Mouse (Mus musculus): ENCODE measurements around the gene Lsm14a. TPM values are rescaled to one million over a fixed set of nuclear protein-coding genes. Genes with fewer than 3 reads are reported as not detected.
A peak's percentile ranks its signal among the peaks of the same experiment; 100 is the strongest.

The Lsm14a gene
- polyA plus RNA-seq, 1 experiment from 2014 or later, result 59.3 TPM

DNA sequence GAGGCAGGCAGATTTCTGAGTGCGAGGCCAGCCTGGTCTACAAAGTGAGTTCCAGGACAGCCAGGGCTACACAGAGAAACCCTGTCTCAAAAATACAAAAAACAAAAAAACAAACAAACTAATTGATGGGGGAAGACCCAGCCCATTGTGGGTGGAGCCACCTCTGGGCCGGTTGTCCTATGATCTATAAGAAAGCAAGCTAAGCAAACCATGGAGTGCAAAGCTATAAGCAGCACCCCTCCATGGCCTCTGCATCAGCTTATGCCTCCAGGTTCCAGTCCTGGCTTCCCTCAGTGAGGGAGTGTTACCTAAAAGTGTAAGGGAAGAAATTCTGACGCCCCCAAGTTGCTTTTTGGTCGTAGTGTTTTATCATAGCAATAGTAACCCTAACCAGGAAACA, 1.4 kb downstream of the Lsm14a start:
- H3K4me2 ChIP-seq, result no peak overlapping the region
- no peaks in the 10 kb centered on the region for H3K36me3 ChIP-seq (replicated peaks)
- no peak for ATAC-seq (replicated peaks)
- H3K27me3 ChIP-seq (replicated peaks), result no peaks in the 10 kb centered on the region
- 77% methylated on average over 4 of the region's 4 CpGs for WGBS
- no peak overlapping the region for H3K4me3 ChIP-seq
- H3K27ac ChIP-seq, result no peak overlapping the region
- no peak overlapping the region for H3K9ac ChIP-seq
- H3K4me1 ChIP-seq, result peaks cover 30% of the 10 kb centered on the region
- no peaks in the 10 kb centered on the region for H3K9me3 ChIP-seq

DNA sequence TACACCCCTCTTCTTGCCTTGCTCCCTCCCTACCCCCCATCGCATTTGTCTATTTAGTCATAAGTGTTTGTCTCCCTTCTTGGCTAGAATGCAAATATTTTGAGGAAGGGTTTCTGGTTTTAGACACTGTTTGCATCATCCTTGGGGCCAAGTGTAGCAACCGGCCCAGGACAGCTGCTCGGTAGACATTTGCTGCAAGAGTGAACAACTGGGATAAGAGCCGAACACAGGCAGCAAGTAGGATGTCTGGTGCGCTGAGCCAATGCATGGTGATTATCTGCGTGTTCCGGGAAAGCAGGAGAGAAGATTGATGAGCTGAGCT, 2.3 kb downstream of the Lsm14a start:
- H3K4me1 ChIP-seq, result peaks cover 36% of the 10 kb centered on the region
- peak overlapping the region; percentile 95 for H3K4me2 ChIP-seq
- H3K27ac ChIP-seq, result no peak overlapping the region
- peak overlapping the region; percentile 83; the same call in 1 of the 2 replicates for H3K9ac ChIP-seq
- no peaks in the 10 kb centered on the region for H3K27me3 ChIP-seq (replicated peaks)
- no peaks in the 10 kb centered on the region for H3K36me3 ChIP-seq (replicated peaks)
- H3K9me3 ChIP-seq, result no peaks in the 10 kb centered on the region
- WGBS, result 83% methylated on average over 7 of the region's 7 CpGs
- peak overlapping the region; percentile 68; the same call in 1 of the 2 replicates for H3K4me3 ChIP-seq
- no peak for ATAC-seq (replicated peaks)

DNA sequence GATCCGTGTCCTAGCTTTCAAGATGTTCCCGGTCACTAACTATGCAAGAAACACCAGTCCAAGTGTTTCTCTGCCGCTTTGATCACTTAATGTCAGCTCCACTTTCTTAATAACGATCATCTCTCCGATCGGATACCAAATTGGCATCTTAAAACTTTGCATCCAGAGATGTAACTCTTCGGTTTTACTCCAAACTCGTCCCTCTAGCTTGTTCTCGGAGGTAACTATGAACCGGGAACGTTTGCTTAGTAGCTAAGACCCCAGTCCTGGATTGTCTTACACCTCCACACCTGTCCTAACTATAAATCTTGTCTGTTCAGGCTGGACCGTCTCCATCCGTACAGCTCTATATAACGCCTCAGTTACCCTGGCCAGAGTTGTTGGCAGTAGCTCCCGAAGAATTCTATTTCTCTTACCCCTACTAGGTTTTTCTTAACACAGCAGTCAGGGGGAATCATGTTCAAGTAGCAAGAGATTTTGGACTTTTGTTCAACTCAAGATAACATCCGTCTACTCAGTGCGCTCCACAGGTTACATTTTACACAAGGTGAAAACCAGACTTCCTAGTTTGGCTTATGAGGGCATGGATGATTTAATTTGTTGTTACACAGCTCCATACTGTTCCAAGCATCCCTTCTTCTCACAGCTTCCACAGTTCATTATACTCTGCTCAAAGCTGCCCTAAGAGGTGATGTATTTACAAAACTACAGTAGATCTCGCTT, 2.8 kb downstream of the Lsm14a start:
- peak overlapping the region; percentile 83 for H3K9ac ChIP-seq
- no peaks in the 10 kb centered on the region for H3K9me3 ChIP-seq
- peak overlapping the region; percentile 68 for H3K4me3 ChIP-seq
- no peaks in the 10 kb centered on the region for H3K27me3 ChIP-seq (replicated peaks)
- 11% methylated on average over 18 of the region's 18 CpGs for WGBS
- no peaks in the 10 kb centered on the region for H3K36me3 ChIP-seq (replicated peaks)
- peaks cover 39% of the 10 kb centered on the region for H3K4me1 ChIP-seq
- 0 out of 2 replicates have a peak, but pooled peaks have one; percentile 33 for ATAC-seq (replicated peaks)
- peak overlapping the region; percentile 95 for H3K4me2 ChIP-seq
- H3K27ac ChIP-seq, result peak overlapping the region; percentile 96

DNA sequence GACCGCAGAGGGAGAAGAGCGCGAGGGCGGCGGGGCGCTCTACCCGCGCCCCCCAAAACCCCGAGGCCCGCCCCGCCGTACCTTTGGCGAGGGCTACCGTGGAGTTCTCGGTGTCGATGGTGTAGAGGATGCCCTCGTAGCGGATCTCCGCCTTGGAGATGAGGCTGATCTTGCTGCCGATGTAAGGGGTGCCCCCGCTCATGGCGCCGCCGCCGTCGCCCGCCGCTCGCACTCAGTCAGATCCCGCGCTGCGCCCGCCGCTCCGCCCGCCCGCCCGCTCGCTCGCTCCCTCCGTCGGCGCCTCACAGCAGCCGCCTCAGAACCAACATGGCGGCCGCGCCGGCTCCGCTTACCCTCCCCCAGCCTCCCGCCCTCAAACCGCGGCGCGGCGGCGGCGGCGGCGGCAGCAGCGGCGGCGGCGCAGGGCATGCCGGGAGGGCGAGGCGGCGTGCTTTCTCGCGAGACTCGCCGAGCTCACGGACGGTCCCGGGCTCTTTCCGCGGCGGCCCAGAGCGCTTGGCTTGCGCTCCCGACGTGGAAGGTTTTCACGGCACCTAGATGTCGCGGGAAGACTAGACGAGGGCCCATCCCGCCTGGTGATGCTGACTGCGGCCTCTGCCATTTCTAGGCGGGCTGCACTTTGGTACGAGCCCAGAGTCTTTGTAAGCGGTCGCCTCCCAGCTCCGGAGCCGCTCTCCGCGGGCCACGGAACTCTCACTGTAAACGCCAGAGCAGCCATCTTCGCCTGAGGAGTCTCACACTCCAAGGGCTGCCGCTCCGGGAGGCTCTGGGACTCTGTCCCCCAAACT, 3.6 kb downstream of the Lsm14a start:
- Histone ChIP-seq H3K27ac (peak overlapping the region; percentile 96), H3K9me3 (no peaks in the 10 kb centered on the region), H3K27me3 (replicated peaks) (no peaks in the 10 kb centered on the region), H3K4me3 (peak overlapping the region; percentile 68), H3K4me2 (peak overlapping the region; percentile 95), H3K9ac (peak overlapping the region; percentile 83), H3K4me1 (peaks cover 40% of the 10 kb centered on the region), H3K36me3 (replicated peaks) (no peaks in the 10 kb centered on the region)
- under 1% methylated on average over 83 of the region's 100 CpGs for WGBS
- peak; percentile 96 for ATAC-seq (replicated peaks)

DNA sequence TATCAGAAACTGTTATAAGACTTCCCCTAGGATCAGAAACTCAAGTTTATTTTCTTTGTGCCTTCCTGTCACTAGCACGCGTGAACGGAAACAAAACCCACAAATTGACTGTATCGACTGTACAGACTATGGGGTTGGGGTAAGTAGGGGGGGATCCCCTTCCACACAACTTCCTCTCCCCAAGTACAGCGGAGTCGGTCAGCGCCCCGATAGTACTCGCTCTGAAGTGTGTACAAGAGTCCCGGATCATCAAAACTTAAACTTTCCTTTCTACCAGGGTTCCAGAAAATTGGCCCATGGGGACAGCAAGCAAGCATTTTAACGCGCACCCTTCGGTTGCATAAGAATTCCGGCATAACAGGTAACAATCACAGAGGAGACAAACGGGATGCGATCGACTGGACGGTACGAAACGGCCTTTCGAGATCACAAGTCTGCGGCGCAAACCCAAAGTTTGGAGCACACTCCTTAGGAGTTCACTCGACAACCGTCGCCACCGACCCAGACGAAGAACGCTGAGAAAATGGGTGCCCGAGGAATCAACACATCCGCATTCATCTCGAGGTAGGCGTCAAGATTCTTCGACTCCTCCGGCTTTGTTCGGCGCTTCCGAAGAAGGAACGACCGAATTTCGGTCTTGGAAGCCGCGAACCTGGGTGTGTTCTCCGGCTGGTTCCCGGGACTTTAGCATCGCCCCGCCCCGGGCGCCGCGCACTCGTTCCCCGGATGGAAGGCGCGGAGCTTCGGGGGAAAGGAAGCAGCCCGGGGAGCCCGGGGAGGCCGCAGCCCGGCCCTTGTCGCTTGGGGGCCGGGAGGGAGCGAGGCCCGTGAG, 4.5 kb downstream of the Lsm14a start:
- H3K4me1 ChIP-seq, result peaks cover 42% of the 10 kb centered on the region
- H3K9ac ChIP-seq, result peak overlapping the region; percentile 83
- H3K27me3 ChIP-seq (replicated peaks), result no peaks in the 10 kb centered on the region
- peak overlapping the region; percentile 95 for H3K4me2 ChIP-seq
- H3K9me3 ChIP-seq, result no peaks in the 10 kb centered on the region
- WGBS, result under 1% methylated on average over 64 of the region's 64 CpGs
- H3K36me3 ChIP-seq (replicated peaks), result no peaks in the 10 kb centered on the region
- H3K4me3 ChIP-seq, result peak overlapping the region; percentile 68
- no peak; the same call in 1 of the 2 replicates for ATAC-seq (replicated peaks)
- H3K27ac ChIP-seq, result peak overlapping the region; percentile 96

DNA sequence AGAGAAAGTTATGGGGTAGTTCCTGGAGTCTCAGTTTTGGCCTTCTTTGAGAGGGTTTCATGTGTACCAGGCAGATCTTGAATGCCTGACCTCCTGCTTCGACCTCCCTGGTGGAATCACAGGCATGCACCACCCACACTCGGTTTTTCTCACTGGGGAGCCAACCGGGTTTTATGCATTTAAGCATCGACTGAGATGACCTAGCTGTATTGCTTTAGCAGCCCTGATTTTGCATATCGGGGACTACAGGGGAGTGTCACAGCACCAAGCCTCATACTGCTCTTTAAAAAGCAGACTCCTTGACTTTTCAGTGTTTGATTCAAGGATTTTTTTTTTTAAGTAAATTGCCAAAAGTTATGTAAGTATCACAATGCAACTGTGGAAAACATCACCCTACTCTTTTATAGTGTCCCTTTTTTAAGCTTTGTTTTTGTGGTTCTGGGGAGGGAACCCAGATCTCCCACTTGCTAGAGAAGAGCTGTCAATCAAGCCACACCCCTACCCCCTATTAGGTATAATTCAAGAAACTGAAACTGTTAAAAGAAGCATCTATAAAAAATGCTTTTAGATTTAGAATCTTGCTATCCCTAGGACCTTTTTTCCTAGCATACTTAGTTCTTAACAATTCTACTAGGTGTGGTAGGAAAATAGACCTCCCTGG, 5.2 kb downstream of the Lsm14a start:
- no peaks in the 10 kb centered on the region for H3K36me3 ChIP-seq (replicated peaks)
- no peaks in the 10 kb centered on the region for H3K27me3 ChIP-seq (replicated peaks)
- no peaks in the 10 kb centered on the region for H3K9me3 ChIP-seq
- peak overlapping the region; percentile 83; the same call in 1 of the 2 replicates for H3K9ac ChIP-seq
- peak overlapping the region; percentile 68 for H3K4me3 ChIP-seq
- ATAC-seq (replicated peaks), result no peak
- H3K4me2 ChIP-seq, result peak overlapping the region; percentile 95
- under 1% methylated on average over 5 of the region's 5 CpGs for WGBS
- no peak overlapping the region for H3K27ac ChIP-seq
- H3K4me1 ChIP-seq, result peaks cover 44% of the 10 kb centered on the region

DNA sequence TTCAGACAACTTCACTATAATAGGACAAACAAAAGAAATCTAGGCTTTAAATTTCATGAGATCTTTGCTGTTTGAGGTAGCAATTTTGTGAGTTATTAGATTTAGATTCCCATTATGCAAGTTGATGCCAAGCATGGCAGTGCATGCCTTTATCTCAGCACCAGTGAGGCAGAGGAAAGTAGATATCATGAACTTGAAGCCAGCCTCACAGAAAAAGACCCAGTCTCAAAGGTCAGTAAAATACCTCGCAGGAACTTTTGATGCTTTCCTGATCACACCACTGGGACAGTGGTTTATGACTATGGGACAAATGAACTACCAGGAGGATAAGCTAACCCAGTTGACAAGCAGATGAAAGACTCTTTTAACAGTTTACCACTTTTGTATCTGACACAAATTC, 10.3 kb downstream of the Lsm14a start:
- no peak overlapping the region for H3K4me3 ChIP-seq
- no peaks in the 10 kb centered on the region for H3K36me3 ChIP-seq (replicated peaks)
- no peak overlapping the region for H3K9ac ChIP-seq
- no peaks in the 10 kb centered on the region for H3K27me3 ChIP-seq (replicated peaks)
- H3K4me1 ChIP-seq, result peaks cover 26% of the 10 kb centered on the region
- no peak overlapping the region for H3K4me2 ChIP-seq
- WGBS, result 80% methylated on average over 1 of the region's 1 CpGs
- H3K27ac ChIP-seq, result no peak overlapping the region
- no peak for ATAC-seq (replicated peaks)
- H3K9me3 ChIP-seq, result no peaks in the 10 kb centered on the region

DNA sequence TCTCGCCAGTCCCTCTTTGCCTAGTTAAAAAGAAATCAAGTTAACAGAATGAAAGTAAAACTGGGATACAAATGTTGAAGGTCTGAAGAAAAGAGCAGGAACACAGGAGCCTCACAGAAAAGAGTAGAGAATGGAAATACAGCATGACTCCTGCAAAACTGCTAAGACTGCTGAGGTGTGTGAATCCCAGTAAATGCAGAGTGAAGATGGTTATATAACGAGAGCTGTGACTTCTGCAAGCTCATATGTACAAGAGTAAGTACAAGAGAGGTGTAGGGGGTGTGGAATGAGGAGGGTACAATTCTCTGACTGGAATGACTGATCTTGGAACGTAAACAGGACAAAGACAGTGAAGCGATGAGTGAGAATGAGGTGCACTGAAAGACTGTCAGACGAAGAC, 11.4 kb downstream of the Lsm14a start:
- Histone ChIP-seq H3K27ac (no peak overlapping the region), H3K9me3 (no peaks in the 10 kb centered on the region), H3K36me3 (replicated peaks) (no peaks in the 10 kb centered on the region), H3K4me3 (no peak overlapping the region), H3K4me1 (peaks cover 15% of the 10 kb centered on the region), H3K9ac (no peak overlapping the region), H3K27me3 (replicated peaks) (no peaks in the 10 kb centered on the region), H3K4me2 (no peak overlapping the region)
- no peak for ATAC-seq (replicated peaks)
- 88% methylated on average over 5 of the region's 5 CpGs for WGBS

DNA sequence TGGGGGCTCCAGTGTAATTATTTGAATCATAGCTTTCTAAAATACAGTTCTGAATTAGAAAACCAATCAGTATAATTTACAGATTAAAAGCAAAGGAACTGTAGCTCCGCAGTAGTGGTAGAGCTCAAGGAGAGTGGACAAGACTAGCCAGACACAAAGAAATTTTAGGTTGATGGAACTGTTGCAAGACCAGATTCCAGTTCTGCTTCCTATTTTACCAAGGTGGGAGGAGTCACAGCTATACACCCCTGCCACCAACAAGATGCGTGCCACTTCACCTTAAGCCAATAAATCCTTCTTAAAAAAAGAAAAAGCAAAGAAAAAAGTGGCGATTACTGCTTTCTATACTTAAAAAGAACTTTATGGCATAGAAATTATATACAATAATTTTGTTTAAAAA, 12.8 kb downstream of the Lsm14a start:
- WGBS, result 93% methylated on average over 3 of the region's 3 CpGs
- Histone ChIP-seq H3K9me3 (no peaks in the 10 kb centered on the region), H3K27ac (no peak overlapping the region), H3K9ac (no peak overlapping the region), H3K27me3 (replicated peaks) (no peaks in the 10 kb centered on the region), H3K4me3 (no peak overlapping the region), H3K4me2 (no peak overlapping the region), H3K36me3 (replicated peaks) (no peaks in the 10 kb centered on the region), H3K4me1 (peaks cover 6% of the 10 kb centered on the region)
- ATAC-seq (replicated peaks), result no peak

DNA sequence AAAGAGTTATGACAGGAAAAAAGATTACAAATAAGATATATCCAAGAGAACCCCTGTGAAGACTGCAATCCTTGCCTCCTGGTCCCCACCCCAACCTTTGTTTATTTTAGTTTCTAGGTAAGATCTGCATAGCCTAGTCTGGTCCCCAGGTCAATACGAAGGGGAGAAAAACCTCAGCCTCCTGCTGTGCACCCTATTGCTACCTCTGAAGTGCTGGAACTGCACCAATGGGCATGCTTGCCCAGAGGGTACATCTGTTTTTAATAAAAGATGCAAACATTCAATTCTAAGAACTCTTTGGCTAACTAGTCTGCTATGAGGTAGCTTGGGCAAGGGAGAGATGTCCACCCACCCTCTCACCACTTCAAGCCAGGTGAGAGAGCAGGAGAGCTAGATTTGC, 19.2 kb downstream of the Lsm14a start:
- H3K27ac ChIP-seq, result no peak overlapping the region
- no peak overlapping the region for H3K4me3 ChIP-seq
- H3K27me3 ChIP-seq (replicated peaks), result no peaks in the 10 kb centered on the region
- H3K4me2 ChIP-seq, result no peak overlapping the region
- no peak for ATAC-seq (replicated peaks)
- H3K36me3 ChIP-seq (replicated peaks), result peaks cover 19% of the 10 kb centered on the region; the same call in 1 of the 2 replicates
- no peaks in the 10 kb centered on the region for H3K9me3 ChIP-seq
- no peak overlapping the region for H3K9ac ChIP-seq
- WGBS, result 82% methylated on average over 1 of the region's 1 CpGs
- H3K4me1 ChIP-seq, result no peaks in the 10 kb centered on the region

DNA sequence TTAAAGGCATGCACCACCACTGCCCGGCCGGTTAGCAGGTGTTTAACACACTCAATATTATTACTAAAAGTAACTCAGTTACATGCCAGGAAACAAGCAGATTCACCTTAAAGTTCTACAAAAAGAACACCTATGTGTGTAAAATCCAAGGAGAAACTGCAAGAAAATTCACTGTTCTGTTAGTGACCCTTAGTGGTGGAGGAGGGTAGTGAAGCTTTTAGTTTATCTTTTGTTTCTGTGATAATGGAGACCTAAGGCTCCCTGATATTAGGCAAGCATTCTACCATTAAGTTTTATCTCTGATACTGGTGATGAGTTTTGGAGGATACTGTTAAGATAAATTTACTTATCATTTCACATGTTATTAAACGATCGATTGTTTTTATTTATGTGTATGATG, 37.5 kb downstream of the Lsm14a start:
- no peak for ATAC-seq (replicated peaks)
- Histone ChIP-seq H3K4me3 (no peak overlapping the region), H3K27me3 (replicated peaks) (no peaks in the 10 kb centered on the region), H3K9ac (no peak overlapping the region), H3K27ac (no peak overlapping the region), H3K9me3 (no peaks in the 10 kb centered on the region), H3K4me2 (no peak overlapping the region), H3K4me1 (no peaks in the 10 kb centered on the region), H3K36me3 (replicated peaks) (peaks cover 12% of the 10 kb centered on the region)
- WGBS, result 97% methylated on average over 4 of the region's 4 CpGs

DNA sequence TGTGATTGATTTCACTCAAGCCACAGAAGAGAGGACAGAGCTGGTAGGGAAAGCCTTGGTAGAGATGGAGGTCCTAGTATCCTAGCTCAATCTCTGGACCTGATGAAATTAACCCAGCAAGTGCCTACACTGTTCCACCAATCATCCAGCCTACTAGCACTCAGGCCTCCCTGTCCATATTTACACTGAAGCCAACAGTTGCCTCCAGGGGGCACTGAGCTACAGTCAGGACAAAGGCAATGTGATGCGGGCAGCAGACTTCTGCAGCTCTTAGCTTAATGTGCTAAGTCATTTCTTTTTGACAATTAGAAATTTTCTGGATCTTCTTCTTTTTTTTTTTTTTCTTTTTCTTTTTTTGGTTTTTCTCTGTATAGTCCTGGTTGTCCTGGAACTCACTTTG, 41.1 kb downstream of the Lsm14a start:
- WGBS, result 89% methylated on average over 1 of the region's 1 CpGs
- ATAC-seq (replicated peaks), result no peak
- Histone ChIP-seq H3K9ac (no peak overlapping the region), H3K4me2 (no peak overlapping the region), H3K9me3 (no peaks in the 10 kb centered on the region), H3K4me1 (no peaks in the 10 kb centered on the region), H3K4me3 (no peak overlapping the region), H3K36me3 (replicated peaks) (peaks cover 36% of the 10 kb centered on the region), H3K27me3 (replicated peaks) (no peaks in the 10 kb centered on the region), H3K27ac (no peak overlapping the region)
